Mouse (Mus musculus): ENCODE measurements around the gene A4galt.
"Not testable (repeated sequence)": the region's sequence is repeated elsewhere in the genome, so short reads cannot be mapped to it uniquely, and the experiment has no call there.

The A4galt gene

DNA sequence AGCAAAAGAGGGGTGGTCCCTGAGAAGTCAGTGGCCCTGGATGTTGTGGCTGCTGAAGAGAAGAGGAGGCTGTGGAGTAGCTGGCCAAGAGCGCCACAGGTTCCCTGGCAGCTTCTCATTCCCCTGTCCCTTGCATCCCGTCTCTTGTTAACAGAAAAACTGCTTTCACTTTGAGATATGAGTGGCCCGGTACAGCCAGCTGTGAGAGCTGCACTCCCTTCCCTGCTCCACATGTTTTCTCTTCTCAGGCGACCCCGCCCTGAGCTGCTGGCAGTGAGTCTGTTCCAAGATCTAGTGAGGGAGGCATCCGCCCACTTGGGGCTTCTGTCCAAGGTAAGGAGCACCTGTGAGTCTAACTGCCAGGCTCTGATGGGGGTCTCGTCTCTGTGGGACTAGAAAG, 16.9 kb upstream of the A4galt start:
- DNase-seq (ENCODE audit: low spot score in 2 of 2): not testable (repeated sequence)

DNA sequence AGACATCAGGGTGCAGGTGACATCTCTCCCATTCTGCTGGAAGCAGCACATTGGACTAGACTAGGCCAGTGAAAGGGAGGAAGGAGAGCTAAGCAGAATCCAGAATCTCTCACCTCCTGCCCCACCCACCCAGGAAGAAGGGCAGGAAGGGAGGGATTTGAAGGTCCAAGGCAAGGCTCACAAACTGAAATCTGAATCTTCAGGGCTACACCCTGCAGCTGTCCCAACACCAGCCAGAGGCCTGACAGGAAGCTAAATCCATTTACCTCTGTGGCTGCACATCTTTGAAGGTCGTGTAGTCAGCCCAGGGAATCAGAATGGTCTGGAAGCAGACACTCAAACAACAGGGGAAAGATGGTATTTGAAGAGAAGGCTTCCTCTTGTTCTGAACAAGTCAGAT, 13.7 kb upstream of the A4galt start:
- DNase-seq (ENCODE audit: low spot score in 2 of 2): no peak

DNA sequence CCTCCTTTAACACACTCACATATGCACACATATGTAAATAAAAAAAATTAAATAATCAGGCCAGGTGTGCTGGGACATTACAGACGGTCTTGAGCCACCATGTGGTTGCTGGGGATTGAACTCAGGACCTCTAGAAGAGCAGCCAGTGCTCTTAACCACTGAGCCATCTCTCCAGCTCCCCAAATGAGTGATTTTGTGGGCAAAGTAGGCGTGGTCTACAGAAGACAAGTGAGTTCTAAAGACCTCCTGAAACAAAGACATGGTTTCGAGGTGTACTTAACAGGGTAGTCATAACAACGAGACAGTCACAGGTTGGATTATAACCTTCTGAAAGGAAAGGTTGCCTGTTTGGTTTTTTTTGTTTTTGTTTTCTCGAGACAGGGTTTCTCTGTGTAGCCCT, 11.8 kb upstream of the A4galt start:
- DNase-seq (ENCODE audit: low spot score in 2 of 2): no peak

DNA sequence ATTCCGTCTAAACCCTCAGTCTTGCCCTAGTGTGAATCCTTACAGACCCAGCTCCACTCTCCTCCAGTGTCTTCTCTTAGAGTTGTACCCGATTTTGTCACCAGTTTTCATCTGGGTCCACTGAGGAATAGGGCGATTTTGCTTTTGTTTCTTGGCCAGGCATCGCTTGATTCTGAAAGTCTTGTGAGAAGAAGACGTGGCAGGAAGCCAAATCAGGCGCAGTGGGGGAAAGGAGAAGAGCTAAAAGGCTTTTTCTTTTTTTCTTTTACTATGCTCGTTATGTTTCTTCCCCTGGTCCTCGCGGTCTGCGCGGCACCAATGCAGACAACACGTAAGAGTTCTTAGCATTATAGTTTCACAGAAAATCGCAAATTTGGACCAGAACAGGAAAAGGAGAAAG, 6.3 kb upstream of the A4galt start:
- DNase-seq (ENCODE audit: low spot score in 2 of 2): no peak

DNA sequence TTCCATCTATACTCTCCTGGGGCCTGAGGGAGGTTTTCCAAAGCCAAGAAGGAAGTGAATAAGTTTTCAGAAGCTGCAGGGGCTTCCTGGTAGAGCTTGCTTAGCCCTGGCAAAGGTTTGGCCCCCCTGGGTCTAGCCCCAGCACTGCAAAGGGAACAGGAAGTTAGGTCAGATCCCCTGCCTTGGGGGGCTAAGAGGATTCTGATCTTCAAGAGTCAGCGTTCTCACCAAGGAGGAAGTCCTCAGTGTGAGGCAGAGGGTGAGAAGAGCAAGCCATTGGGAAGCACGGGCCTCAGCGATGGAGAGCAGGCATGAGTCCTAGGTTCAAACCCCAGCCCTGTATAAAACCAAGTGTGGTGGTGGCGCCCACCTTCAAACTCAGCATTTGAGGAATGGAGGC, 4.9 kb upstream of the A4galt start:
- no peak for DNase-seq (ENCODE audit: low spot score in 2 of 2)

DNA sequence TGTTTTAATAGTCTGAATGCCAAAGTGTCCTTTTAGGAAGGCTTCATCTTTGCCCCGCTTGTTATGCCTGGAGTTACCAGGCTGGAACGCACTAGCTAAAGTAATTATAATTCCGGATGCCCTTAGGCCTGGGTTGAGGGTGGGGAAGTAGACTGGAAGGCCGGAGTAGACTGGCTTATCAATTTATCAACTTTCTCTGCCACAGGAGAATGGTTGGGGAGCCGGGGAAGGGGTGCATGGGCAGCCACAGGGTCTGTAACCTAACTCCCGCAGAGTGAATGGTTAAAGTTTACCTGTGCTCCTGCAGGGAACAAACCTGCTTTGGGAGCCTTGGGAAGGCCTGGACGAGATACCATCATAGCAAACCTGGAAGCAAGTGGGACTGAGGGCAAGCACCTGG, 4.4 kb upstream of the A4galt start:
- DNase-seq (ENCODE audit: low spot score in 2 of 2): no peak

DNA sequence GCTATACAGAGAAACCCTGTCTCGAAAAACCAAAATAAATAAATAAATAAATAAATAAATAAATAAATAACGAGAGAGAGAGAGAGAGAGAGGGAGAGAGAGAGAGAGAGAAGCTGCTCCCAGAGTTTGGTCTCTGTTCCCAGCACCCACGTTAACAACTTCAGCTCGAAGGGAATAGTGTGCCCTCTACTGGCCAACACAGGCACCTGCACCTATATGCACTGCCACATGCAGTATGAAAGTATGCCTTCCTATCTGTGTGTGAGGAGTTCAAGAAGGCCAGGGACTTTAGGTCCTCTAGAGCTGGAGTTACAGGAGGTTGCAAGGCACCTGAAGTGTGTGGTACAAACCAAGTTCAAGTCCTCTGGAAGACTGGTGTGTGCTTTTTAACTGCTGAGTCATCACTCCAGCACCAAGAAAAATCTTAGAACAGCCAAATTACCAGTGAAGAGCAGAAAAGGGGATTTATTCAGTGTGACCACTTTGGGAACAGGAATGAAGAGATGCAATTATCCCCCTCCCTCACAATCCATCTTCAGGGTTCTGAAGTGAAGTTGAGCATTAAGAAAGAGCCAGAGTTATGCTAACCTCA, 3.7 kb upstream of the A4galt start:
- no peak for DNase-seq (ENCODE audit: low spot score in 2 of 2)

DNA sequence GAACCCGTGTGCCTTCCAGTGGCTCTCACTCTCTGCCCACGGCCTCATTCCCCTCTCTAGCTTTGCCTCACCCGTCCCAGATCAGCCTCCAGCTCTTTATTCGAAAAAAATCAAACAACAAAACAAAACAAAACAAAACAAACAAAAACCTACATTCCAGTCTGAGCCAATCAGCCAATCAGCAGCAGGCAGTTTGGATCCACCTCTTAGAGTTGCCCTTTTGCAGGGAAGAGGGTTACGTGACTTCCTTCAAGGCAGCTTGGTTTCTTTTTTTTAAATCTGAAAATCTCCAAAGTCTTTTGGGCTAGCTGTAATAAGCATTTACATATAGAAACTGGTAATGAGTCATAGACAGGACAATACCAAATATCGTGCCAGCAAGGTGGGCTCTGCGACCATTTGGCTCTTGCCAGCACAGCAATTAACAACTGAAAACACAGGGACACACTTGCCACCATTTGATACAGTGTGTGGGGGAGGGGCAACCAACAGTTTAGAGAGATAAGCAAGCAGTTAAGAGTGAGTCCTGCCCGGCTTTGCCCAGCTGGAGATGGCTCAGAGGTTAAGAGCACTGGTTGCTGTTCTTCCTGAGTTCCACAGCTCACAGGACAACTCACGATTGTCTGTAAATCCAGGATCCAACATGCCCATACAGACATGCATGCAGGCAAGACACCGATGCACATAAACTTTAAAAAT, 2.9 kb upstream of the A4galt start:
- no peak for DNase-seq (ENCODE audit: low spot score in 2 of 2)

DNA sequence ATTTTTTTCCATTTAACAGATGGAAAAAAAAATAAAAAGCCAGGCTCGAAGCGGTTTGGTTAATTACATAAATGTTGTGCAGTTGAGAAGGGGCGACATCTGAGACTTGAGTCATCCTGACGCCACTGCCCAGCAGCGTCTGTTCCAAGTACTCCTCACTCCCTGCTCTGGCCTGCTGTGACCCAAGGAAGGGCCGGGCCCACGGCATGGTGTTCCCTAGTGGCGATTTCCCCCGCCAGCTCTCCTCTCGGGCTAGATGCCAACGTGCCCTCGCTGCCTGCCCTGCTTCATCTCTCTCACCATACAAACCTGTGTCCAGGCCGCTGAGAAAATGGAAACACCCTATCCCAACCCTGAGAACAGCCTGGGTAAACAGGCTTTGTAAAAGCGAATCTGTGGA, 486 bp upstream of the A4galt start:
- DNase-seq (ENCODE audit: low spot score in 2 of 2): no peak

DNA sequence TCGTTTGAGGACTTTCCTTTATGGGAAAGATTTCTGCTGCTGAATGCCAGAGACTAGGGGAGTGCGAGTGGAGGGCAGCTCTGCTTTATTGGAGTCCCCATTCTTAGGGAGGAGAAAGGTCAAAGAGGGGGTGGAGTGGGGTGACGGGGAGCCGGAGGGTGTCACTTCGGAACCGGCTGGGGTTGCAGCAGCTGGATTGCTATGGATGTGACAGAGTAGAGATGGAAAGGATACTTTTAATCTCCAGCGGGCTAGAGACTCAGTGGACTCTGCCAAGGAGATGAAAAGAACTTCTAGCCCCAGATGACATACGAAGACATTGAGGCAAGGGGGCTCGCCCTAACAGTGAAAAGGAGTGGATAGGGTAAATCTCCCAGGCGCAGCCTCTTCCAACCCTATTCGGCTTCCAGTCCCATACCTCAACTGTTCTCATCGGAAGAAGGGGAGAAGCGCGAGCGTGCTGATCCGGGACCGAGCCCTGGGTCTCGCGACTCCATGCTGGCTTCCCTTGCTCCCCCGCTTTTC, 861 bp downstream of the A4galt start:
- DNase-seq (ENCODE audit: low spot score in 2 of 2): no peak

DNA sequence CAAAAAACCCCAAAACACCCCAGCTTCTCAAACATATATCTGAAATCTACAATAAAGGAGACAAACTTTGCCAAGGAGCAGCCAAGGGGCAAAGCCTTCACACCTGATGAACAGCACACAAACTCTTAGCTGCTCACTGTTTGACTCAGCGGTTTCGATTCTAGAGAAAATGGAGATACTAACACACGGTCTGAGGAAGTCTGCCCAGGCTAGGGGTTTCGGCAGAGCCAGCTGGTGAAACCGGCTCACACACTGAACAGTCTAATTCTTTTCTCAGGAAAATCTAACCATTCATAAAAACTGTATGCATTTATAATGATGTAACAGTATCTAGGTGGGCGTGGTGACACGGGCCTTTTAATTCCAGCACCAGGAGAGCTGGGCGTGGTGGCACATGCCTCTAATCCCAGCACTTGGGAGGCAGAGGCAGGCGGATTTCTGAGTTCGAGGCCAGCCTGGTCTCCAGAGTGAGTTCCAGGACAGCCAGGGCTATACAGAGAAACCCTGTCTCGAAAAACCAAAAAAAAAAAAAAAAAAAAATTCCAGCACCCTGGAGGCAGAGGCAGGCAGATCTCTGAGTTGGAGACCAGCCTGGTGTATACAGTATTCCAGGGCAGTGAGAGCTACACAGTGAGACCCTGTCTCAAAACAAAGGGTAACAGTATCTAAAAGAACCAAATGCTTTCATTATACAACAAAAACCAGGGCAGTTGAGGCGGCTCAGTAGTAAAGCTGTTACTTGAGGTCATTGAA, 1.9 kb downstream of the A4galt start:
- DNase-seq (ENCODE audit: low spot score in 2 of 2): no peak

DNA sequence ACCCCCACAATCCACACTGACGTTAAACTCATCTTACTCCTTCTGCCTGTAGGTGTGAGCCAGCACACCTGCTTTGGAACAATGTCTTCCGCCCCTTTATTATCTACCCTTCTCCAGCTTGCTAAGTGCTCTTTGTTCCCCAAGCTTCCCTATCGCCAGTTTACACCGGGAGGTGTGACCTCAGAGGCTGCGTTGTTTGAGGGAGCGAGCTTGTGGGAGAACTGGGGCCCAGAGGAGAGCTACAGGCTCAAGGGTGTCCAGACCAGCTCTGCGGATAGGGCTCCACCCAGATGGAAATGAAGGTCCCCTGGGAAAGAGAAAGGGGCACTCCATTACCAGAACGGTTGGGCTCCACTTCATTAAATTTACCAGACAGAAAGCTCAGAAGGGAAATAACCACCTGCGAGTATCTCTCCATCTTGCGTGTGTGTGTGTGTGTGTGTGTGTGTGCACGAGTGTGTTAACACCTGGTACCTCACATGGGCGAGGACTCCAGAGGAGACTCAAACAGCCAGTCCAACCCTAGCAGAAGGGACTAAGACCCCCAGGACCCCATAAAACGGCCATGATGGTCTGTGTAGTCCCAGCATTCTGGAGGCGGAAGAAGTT, 3.2 kb downstream of the A4galt start:
- no peak for DNase-seq (ENCODE audit: low spot score in 2 of 2)

DNA sequence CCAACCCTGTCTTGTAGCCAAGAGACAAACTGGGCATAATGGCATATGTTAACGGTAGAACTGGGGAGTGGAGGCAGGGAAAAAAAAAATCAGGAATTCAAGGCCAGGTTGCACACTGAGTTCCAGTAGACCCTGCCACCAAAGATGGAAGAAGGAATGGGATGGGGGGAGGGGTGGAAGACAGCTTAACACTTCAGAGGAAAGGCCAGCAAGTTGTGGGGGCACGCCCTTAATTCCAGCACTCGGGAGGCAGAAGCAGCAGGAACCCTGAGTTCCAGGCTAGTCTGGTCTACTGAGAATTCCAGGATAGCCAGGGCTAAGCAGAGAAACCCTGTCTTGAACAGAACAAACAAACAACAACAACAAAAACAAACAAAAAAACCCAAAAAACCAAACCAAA, 7.2 kb downstream of the A4galt start:
- no peak for DNase-seq (ENCODE audit: low spot score in 2 of 2)

DNA sequence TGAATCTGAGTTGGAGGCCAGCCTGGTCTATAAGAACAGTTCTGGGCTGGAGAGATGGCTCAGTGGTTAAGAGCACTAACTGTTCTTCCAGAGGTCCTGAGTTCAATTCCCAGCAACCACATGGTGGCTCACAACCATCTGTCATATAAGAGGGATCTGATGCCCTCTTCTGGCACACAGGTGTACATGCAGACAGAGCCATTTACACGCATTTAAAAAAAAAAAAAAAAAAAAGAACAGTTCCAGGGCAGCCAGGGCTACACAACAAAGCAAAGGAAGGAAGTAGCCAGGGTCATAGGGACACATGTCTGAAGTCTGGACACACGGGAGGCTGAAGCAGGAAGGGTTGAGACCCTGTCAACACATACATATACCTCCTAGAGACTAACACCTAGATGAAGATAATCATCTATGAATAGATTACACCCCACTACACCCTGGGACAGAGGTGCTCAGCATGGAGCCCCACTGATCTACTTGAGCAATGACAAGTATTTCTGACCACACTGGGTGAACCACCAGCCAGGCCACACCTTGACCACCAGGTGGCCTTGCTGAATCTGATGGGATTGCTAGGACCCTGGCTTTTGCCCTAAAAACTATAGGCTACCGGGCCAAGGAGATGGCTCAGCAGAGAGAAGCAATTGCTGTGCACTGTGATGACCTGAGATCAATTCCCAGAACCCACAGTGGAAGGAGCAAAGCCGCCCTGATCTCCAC, 9.5 kb downstream of the A4galt start:
- DNase-seq (ENCODE audit: low spot score in 2 of 2): no peak

DNA sequence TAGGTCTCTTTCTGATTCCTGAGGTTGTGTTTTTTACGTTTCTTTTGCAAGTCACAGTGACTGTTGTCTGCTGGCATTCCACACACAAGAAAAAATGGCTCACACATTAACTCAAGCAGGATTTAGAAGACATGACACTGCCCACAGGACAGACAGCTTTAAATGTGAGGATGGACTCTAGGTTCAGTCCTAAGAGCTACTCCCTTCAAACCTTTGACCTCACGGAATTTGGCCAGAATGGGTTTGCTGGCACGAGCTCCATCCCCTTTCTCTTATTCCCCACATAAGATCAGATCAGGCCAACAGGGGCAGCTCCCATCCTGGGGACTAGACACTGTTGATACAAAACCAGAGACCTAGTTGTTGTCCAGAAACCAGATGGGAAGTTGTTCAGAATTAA, 10.1 kb downstream of the A4galt start:
- DNase-seq (ENCODE audit: low spot score in 2 of 2): no peak

DNA sequence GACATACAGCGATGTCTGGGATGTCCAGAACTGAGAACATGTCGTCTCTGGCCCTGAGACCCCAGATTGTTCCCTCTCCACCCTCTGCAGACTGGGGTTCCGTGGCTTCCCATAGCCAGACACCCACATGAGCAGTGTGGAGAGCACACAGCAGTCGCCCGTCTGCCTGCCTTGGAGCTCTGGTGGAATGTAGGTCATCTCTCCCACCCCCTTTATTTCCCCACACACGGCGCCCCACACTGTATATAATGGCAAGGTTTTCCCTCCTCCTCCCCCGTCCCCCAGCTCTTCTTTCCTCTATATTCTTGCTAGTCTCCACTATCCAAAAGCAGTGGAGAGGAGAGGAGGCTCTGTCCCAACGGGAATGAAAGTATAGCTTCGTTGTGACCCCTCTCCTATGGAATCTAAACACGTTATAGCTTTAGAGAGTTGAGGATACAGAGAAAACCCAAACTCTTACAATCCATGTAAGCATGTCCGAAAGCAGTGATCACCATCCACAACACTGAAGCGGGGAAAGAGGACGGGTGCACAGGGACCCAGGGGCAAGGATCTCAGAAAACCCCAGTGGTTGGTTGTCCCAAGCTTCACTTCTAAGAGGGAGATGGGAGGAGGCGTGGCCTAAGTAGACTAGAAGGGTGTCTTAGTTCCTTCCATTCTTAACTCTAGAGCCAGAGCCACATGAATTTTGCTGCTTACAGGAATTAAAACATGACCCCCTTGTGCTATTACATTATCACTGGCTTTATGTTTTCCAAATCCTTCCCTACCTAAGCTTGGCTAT, 13.9 kb downstream of the A4galt start:
- DNase-seq (ENCODE audit: low spot score in 2 of 2): no peak

DNA sequence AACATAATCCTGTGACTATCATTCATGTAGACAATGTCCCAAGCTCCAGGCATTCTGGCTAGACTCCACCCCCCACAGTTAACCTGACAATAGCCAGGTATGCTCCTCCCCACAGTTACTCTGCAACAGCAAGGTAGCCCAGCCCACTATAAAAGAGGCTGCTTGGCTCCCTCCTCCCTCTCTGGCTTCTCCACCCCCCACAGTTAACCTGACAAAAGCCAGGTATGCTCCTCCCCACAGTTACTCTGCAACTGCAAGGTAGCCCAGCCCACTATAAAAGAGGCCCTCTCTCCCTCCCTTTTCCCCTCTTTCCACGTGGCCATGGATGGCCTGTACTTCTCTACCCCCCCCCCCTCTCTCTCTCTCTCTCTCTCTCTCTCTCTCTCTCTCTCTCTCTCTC, 14.8 kb downstream of the A4galt start:
- DNase-seq (ENCODE audit: low spot score in 2 of 2): no peak

DNA sequence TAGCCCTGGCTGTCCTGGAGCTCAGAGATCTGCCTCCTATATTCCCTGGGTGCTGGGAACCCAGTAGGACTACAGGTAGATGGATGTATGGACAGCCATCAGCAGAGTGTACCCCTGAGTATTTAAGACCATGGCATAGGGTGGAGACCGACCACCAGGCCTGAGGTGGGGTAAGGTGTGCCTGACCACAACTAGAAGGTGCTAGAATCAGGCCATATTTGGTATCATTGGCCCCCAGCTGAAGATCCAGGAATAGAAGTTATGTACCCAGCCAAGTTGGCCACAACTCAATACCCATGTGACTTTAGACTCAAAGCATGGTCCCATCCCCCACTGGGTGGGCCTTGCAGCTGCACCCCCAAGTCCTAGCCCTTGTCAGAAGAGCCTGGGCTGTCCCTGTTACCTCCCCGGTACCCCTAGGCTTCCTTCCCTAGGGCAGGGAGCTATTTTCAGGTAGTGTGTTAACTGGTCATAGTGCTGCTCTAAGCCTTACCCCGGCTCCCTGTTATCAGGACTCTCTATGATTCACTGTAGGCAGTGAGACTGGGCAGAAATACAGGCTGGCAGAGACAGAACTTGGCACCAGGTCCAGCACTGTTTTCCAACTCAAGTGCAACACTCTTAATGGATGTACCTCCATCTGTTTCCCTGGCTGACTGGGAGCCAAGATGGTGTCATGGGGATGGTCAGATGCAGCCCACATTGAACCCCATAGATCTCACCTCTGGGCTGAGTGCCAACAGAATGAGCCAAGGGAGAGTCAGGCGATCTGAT, 18.2 kb downstream of the A4galt start:
- DNase-seq (ENCODE audit: low spot score in 2 of 2): no peak

DNA sequence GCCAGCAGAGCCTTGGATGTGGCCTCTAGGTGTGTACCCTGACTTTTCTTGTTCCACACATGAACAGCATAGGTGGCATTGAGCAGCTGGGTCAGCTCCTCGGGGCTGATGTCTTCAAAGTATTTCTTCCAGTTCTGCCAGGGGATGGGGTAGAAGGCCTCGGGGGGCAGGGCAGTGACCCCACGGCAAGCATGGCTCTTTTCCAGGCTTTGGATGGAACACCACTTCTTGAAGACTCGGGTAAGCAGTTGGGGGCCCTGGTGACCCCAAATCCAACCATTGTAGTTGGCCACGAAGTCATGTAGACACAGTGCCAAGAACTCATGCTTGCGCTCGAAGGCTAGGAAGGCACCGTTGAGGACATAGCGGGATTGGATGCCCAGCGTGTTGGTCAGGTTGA, 24.0 kb downstream of the A4galt start:
- DNase-seq (ENCODE audit: low spot score in 2 of 2): no peak

DNA sequence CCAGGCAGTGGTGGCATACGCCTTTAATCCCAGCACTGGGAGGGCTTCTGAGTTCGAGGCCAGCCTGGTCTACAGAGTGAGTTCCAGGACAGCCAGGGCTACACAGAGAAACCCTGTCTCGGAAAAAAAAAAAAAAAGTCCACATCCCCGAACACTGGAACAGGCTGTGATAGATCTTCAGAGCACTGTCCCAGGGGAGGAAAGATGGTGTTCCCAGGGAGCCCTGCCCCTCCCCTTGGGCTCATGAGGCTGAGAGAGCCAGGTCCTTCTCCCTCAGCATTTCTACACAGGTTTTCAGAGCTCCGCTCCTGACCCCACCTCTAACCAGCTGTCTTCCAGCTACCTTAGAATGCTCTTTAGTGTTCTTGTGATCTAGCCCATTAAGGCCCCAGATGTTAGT, 24.7 kb downstream of the A4galt start:
- DNase-seq (ENCODE audit: low spot score in 2 of 2): no peak
